Mouse (Mus musculus) leukemia stem cell, adult 10-12 weeks (primary cell): ENCODE measurements around the gene Slc3a1. TPM values are rescaled to one million over a fixed set of nuclear protein-coding genes. Genes with fewer than 3 reads are reported as not detected.

Experiments
- polyA plus RNA-seq: library from polyadenylated mRNA; stranded (reverse); fragments of >175 nt; gene quantifications from 2 replicates; pipeline ENCODE4 v1.2.3, GENCODE M21; 2012; ENCODE audit warnings: low replicate concordance

Gene Slc3a1
- not detected in 2 replicates for polyA plus RNA-seq

DNA sequence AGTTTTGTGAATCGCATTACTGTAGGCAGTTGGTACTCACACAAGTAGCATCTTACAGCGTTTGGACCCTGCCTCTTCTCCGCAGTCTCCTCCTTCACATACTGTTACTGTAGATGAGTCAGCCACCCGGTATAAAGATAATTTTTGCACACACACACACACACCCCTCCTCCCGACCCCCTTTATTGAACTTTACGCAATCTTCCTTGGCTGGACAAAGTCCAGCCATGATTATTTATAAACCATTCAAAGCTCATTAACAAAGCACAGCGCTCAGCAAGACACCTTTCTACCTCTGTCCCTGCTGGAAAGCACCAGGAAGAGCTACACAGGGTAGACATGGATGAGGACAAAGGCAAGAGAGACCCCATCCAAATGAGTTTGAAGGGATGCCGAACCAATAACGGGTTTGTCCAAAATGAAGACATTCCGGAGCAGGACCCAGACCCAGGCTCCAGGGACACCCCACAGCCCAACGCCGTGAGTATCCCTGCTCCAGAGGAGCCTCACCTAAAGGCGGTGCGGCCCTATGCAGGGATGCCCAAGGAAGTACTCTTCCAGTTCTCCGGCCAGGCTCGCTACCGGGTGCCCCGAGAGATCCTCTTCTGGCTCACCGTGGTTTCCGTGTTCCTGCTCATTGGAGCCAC, at the start of gene Slc3a1:
TSS of gene Slc3a1 (plus strand) at position 284 of the 647 bp plus-strand sequence.

DNA sequence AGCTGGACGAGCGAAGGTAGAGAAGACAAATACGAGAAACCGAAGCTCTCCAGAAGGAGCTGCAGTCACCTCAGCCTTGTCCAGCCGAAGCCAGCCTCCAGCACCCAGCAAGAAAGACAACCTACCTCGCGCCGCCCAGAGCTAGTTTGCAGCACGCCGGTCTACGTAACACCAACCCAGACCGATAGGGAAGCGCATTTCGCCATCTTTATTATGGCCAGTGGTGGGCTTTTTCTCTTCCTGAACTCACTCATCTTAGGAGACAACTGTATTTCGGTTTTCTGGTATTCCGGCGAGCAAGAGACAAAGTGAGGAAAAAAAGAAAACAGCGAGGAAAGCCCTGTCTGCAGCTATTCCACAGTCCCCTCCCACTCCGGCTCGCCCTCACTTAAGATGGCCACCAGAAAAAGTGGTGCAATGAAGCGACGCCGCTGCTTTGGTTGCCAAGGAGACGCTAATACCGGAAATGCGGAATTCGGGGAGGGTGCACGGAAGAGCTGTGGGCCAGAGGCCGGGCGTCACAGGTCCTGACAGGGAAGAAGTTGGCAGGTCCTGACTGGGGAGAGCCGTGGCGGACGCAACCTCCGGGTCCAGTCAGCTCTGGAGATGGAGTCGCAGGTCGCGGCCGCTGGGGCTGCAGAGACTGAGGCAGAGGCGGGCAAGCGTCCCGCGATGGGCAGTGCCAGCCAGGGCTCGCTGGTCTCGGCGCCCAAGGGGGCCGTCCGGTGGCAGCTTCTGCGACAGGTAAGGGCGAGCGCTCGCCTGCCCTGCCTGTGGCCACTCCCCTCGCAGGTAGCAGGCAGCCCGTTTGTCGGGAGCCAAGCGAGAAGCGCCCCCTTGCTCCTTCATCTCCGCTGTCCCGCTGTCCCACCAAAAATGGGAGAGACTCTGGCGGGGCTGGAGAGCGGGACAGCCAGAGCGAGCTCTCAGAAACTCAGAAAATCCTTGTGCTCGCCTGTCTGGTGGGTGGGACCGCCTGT, 62.2 kb downstream of the Slc3a1 start, which contains the start of the genes Prepl and Camkmt:
TSS of gene Prepl (minus strand) at position 122 of the 980 bp plus-strand sequence.
TSS of gene Camkmt (plus strand) at position 433 of the 980 bp plus-strand sequence.

Other genes with a start within 250 kb of the Slc3a1 start
- gene Lrpprc, start 237.6 kb upstream of the Slc3a1 start, polyA plus RNA-seq = 4.8 and 11.3 TPM in 2 replicates
- gene Ppm1b, start 71.6 kb upstream of the Slc3a1 start, polyA plus RNA-seq = 34.2 and 69.4 TPM in 2 replicates
- 0.37 and 1.1 TPM in 2 replicates for gene Prepl, start 61.9 kb downstream of the Slc3a1 start, polyA plus RNA-seq
- gene Camkmt, start 62.2 kb downstream of the Slc3a1 start, polyA plus RNA-seq = 2.8 and 3.1 TPM in 2 replicates